Mouse (Mus musculus): ENCODE measurements around the gene Icmt.

The Icmt gene

DNA sequence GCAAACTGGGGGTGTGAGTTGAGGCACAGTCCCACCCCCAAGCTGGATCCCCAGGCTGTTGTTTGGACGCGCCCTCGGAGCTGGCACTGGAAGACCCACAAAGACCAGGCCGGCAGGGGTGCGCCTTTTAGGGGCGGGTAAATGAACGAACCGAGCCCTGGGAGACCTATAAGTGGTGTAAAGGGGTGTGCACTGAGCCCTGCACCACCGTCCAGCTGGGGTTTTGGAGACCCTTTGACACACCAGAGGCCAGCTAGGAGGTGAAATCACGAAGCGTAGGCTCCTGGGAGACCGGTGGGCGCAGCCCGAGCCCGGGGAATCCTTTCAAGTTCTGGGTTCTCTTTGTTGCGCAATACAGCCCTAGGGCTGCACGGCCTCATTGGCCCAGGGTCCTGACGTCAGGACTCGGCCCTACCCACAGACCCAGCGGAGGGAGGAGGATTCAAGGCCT is 22.3 kb upstream of the Icmt start:
- DNase-seq (ENCODE audit: low spot score in 2 of 2), result no peak

DNA sequence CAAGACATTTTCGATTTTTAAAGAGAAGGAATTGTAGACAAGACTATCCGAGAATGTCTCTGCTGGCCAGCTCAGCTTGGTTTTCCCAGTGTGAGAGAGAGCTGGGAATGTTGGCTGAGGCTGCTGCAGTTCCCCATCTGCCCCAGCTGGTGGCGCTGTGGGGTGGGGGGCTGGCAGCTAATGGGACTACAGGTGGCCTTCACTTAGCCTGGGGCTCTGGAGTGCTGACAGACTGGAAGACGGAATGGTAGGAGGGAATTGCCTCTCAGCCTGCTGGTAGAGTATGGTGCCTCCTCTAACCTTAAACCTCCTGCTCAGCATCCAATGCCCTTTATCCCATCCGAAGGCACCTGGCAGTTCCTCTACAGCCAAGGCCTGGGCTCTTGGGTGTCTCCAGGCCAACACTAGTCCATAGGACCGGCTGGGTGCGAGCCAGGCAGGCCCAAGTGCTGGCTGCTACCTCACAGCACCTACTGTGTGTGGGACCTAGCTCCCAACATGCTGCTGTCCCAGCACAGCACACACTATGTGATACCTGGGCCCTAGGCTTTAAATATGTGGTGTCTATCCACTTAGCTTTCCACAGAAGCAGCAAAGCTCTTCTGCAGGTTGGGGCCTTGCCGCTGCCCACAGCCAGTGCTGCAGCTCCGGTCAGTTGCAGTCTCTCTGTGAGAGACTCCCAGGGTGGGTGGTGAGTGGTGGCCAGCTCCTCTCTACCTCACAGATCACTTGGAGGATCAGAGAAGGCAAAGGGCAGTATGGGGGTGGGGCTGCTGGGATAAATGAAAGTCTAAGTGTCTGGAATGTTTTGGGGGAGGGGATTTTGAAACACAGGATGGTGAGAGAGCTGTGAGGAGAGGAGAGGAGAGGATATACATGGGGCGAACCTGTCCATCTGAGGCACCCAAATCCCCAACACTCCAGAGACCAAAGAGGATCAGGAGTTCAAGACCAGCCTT is 20.4 kb upstream of the Icmt start:
- DNase-seq (ENCODE audit: low spot score in 2 of 2), result no peak

DNA sequence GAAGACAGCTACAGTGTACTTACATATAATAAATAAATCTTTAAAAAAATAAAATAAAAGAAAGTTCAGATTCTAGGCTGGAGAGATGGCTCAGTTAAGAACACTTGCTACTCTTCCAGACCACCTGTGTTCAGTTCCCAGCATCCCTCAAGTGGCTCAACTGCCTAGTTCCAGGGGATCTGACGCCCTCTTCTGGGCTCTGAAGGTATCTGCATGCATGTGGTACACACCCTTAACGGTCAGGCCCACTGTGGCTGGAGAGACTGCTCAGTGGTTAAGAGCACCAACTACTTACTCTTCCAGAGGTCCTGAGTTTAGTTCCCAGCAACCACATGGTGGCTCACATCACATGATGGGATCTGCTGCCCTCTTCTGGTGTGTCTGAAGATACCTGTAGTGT is 19.1 kb upstream of the Icmt start:
- DNase-seq (ENCODE audit: low spot score in 2 of 2), result no peak

DNA sequence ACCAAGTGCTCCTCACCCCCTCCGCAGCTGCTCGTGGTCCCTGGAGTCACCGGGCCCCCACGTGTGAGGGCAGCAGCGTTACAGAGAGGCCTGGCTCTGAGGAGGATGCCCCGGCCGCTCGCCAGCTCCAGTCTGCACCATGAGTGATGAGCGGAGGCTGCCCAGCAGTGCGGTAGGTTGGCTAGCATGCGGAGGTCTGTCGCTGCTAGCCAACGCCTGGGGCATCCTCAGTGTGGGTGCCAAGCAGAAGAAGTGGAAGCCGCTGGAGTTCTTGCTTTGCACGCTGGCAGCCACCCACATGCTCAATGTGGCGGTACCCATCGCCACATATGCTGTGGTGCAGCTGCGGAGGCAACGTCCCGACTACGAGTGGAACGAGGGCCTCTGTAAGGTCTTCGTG is 18.0 kb upstream of the Icmt start:
- DNase-seq (ENCODE audit: low spot score in 2 of 2), result no peak

DNA sequence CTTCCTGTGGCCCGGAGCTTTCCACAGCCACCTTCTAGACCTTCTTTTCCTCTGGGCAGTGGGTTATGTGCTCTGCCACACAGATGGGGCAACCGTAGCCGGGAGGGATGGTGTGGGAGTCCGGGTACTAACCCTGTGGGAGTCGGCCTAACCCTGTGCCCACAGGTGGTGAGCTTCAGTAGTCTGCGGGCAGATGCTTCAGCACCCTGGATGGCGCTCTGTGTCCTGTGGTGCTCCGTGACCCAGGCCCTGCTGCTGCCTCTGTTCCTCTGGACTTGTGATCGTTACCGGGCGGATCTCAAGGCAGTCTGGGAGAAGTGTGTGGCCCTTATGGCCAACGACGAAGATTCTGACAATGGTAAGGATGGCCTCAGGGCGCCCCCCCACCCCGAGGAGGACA is 15.4 kb upstream of the Icmt start:
- no peak for DNase-seq (ENCODE audit: low spot score in 2 of 2)

DNA sequence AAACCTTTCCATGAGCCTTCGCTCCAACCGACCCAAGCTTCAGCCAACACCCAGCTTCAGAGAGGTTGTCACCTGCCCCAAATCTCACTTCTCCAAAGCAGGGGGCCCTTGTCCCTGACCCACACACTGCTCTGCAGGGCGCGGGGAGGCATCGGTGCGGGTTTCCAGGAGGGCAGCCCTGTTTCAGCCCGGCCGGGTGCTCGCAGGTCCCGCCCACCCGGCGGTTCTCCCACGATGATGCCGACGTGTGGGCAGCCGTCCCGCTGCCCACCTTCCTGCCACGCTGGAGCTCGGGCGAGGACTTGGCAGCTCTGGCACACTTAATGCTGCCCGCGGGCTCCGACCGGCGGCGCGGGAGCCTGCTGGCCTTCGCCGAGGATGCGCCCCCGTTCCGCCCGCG is 14.3 kb upstream of the Icmt start:
- no peak for DNase-seq (ENCODE audit: low spot score in 2 of 2)

DNA sequence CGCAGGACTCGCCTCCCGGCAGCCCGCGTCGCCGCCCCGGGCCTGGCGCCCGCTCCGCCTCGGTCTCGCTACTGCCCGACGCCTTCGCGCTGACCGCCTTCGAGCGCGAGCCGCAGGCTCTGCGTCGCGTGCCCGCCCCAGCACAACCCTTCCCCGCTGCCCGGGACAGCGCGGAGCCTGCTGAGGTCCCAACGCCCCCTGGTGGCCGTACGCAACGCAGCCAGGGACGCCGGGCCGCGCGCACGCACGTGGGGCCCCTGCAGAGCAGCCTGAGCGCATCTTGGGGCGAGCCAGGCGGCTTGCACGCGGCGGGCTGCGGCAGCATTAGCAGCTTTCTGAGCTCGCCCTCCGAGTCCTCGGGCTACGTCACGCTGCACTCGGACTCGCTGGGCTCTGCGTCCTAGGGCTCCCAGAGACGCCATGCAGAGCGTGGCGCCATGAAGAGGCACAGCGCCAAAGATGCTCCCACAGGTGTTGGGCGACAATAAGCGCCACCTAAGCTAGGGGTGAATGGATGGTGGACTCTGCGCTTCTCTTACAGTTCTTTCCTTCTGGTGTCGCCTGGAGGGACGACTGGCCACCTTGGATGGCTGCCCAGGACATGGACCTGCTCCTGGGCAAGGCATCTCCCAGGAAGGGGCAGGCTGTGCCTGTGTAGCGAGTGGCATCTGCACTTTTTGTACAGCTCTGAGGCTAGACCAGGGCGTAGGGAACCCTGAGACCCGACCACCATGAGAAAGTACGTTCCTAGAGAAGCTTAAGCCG is 13.7 kb upstream of the Icmt start:
- DNase-seq (ENCODE audit: low spot score in 2 of 2), result peak; percentile 60 to 75

DNA sequence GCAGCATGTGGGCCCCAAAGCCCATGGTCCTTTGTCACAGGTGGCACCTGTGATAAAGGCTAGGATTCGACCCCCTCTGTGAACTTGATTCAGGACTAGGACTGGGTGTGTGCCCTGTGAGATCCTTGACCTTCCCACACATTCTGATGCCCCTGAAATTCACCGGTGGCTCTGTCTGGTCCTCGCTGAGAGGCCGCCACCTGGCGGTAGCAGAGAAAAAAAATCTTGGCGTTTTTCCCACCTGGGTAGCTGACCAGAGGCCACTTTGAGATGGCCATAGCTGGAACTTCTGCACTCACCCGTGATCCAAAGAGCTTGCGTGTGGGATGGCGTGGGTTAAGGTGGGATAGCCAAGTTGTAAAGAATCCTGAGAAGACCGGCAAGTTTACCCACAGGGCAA is 11.5 kb upstream of the Icmt start:
- peak in 1 of 2 experiments; percentile 25 for DNase-seq (ENCODE audit: low spot score in 2 of 2)

DNA sequence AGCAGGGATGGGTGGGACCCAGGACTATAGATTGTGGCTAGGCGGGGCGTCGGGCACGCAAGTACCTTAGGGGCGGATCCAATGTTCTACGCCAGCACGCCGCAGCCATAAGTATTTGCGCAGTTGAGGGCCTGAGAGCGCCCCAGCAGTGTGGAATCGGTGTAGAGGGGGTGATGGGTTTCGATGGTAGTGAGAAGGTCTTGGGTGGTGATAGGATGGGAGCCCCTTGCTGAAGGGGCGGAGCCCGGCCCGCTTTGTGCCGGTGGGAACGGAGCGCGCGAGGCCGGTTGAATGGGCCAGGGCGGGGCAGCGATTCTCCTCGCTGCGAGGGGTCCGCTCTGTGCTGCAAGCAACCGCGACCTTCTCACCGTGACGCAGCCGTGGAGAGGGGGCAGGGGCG is 10.8 kb upstream of the Icmt start:
- no peak for DNase-seq (ENCODE audit: low spot score in 2 of 2)

DNA sequence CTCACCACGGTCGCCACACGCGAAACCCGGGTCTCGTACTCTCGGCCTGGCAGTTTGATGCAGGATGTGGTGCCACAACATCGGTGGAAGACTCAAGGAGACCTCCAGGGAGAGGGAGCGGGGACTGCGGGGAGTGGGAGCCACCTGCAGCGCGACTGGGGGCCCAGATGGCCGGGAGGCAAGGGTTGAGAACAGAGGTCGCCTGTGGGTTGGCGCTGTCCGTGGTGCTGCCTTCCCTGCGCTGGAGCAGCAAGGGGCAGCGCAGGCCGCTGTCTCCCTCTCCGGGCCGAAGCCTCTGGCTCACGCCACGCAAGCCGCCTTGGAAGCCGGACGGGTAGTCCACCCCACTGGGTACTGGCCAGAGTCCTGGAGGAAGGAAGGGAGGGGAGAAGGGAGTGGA is 10.1 kb upstream of the Icmt start:
- peak; percentile 25 to 55 for DNase-seq (ENCODE audit: low spot score in 2 of 2)

DNA sequence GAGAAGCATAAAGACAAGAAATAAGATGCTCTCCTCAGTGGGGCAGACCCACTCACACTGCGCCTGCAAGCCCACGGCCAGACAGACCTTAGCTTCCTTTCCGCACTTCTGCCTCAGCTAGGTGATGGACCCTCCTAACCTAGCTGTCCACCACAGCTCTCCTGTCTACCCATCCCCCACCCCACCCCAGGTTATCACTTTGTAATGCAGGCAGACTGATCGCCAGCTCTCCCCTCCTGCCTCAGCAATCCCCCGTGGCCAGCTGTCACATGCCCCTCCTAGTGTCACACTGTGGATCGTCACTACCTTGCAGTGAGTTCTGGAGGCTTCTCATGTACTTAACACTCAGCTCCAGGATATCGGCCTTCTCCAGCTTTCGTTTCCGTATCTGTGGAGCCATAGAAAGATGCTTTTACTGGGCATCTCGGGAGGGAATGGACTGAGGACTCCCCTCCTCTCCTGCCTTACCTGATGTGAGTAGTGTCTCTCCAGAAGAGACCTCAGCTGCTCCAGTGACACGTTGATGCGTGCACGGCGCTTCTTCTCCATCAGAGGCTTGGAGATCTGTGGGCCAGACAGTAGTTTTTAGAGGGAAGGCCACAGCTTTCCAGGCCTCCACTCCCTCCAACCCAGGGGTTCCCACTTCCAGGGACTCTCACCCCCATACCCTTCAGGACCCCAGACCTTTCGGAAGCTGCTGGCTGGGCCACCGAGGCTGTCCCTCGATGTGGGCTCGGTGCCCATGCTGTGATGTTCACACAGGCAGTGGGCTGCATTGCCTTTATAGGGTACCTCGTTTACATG is 9.5 kb upstream of the Icmt start:
- no peak for DNase-seq (ENCODE audit: low spot score in 2 of 2)

DNA sequence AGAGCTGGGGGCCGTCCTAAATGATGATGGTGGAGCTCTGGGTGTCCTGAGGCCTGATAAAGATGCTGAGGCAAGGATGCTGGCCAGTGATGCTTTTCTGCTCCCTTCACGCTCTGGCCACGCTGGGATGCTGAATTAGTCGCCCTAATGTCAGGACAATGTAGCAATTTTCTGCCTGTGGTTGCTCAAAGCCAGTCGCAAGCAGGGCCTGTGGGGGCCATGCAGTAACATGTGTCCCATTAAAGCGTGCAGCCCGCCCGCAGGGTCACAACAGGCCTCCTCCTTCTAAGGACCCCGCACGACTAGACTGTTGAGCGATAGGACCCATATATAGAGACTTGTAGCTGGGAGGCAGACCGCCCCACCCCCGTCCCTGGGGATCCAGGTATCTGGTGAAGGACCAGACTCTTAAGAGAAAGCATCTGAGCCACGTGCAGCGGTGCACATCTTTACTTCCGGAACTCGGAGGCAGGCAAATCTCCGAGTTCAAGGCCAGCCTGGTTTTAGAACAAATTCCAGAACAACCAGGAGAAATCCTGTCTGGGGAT is 8.6 kb upstream of the Icmt start:
- no peak for DNase-seq (ENCODE audit: low spot score in 2 of 2)

DNA sequence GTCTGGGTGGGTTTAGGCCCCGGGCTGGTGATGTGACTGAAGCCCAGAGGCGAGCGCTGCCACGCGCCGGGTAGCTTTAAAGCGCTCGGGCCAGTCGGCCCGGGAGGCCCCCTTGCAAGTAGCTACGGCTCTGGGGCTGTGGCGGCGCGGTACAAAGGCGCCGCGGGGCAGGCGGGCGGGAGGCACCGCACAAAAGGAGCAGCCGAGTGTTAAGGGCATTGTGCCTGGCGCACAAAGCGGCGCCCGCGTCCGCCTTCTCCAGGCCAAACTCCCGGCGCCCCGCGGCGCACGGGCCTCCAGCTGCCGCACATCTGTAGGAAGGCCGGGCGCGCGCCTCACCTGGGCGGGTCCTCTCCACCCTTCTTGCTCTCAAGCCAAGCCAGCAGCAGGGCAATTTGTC is 6.6 kb upstream of the Icmt start:
- no peak for DNase-seq (ENCODE audit: low spot score in 2 of 2)

DNA sequence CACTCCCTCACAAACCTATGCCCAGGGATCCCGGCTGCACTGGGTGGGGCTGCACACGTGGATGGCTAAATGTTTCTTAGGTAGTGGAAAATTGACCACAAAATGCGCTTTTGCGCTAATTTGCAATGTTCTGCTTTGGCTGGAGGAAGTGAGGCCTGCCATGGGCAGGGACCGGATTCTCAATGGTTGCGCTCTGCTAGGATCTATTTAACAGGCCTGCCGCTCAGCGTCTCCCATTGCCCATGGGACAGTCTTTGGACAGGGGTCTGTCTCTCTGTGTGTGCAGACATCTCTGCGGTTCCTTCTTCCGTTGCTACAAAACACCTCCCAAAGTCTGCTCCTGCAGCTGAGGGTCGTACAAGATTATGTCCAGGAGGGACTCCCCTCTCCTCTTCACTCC is 6.0 kb upstream of the Icmt start:
- DNase-seq (ENCODE audit: low spot score in 2 of 2), result no peak

DNA sequence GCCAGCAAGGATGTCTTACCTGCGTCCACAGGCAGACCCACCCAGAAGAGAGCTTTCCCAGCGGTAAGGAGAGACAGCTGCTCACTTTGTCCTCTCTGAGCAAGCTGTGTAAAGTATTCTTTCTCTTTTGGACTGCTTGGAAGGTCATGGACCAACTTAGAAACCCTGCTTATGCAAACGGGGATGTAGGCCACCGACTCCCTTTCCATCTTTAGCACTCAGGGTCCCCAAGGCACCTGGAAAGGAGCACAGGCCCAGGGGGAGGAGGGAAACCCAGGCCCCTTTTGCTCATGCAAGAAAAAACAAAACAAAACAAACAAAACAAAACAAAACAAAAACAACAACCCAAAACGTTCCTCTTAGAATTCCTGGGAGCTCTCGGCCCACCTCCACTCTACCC is 5.5 kb upstream of the Icmt start, which contains the start of gene Hes3:
TSS of gene Hes3 (minus strand) at position 101 of the 400 bp plus-strand sequence.
- no peak for DNase-seq (ENCODE audit: low spot score in 2 of 2)

DNA sequence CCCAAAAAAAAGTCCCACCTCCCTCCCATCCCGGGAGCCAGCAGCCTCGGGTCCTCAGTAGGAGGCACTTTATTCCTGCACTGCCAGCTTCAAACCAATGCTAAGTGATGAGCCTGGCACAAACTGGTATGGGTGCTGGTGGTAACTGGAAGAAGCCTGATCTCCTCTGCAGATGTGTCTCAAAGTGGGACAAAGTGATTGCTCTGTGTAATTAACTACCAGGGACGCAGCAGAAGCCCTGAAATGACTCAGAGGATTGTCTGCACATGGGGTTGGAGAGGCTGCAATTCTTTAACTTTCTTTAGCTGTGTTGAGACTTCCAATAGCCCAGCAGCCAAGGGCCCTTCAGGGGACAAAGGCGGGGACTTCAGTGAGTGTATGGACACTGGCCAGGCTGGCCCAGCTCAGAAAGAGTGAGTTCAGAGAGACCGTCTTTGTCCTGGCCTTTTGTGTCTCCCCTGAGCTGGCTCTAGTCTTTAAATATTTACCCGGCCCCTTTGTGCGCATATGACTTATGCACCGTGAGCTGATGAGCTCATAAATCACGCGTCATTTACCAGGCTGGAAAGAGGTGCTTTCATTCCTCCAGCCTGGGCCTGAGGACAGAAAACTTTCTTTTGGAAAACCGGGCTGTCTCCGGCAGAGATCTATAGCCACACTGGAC is 4.8 kb upstream of the Icmt start:
- DNase-seq (ENCODE audit: low spot score in 2 of 2), result no peak

DNA sequence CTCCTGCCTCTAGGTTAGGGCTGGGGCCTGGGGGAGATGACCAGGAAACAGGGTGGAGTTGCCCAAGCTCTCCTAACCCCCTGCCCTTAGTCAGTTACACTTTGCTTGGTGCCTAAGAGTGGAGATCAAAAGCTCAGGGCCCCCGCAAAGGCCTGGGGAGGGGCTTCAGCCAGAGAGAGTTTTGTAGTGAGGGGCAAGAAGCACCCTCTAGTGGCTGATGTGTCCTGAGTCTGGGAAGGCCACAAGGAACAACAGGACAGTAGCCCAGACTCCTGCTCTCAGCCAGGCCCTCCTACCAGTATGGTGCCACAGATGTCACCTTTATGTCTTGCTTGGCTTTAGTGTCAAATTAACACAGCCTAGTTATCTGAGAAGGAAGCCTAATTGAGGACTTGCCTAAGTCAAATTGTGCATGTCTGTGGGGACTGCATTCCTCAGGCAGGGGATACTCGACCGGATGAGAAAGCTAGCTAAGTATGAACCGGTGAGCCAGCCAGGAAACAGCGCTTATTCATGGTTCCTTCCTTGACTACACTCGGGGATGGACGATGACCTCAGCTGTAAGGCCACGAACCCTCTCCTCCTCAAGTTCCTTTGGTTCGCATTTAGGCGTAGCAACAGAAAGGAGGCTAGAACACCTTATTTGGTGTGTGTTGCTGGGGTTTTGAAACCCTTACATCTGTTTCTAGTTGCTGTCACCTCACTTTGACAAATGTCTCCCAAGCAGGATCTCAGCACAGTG is 2.7 kb upstream of the Icmt start:
- DNase-seq (ENCODE audit: low spot score in 2 of 2), result no peak

DNA sequence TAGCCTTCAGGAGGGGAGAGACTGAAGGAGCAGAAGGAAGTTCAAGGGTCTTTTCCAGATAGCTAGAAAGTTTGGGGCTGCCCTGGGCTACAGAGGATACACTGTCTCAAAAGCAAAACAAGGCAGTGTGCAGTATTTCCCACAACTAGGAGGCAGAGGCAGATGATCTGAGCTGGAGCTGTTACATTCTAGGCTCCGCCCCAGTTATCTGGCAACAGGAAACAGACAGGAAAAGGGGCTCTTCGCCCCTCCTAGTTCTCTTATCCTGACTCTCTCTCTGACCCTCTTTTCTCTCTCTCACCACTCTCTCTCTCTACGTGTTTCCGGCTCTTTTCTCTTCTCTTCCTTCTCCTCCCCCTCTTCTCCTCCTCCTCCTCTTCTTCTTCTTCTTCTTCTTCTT is 1.1 kb upstream of the Icmt start:
- DNase-seq (ENCODE audit: low spot score in 2 of 2), result no peak

DNA sequence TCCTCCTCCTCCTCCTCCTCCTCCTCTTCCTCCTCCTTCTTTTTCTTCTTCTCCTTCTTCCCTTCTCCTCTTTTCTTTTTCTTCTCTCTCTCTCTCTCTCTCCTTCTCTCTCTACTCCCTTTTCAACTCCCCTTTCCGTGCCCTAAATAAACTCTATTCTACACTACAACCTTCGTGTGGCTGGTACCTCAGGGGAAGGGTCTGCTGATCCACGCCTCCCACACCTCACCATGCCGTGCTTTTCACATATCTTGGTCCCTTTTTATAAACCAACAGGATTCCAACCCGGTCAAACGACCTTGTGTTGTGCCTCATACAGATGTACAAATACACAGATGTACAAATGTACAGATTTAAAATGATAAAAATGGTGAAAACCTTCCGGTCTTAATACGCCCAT is 656 bp upstream of the Icmt start:
- no peak for DNase-seq (ENCODE audit: low spot score in 2 of 2)

DNA sequence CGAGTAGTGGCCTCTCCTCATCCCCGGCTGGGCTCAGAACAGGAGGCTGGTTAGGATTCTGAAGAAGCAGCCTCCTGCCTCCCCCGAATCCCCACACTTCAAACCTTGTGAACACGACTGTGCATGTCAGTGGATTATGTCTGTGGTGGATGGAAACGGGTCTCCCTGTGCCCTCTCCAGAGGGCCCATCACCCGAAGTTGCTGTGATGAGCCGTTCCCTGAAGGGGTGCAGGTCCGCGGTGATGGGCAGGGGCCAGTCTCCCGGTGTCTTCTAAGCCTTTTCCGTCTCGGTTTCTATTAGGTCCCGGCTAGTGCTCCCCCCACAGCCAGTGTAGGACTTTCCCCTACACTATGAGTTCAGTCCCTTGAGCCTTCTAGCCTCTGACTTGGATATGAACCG is 1.8 kb downstream of the Icmt start:
- no peak for DNase-seq (ENCODE audit: low spot score in 2 of 2)

DNA sequence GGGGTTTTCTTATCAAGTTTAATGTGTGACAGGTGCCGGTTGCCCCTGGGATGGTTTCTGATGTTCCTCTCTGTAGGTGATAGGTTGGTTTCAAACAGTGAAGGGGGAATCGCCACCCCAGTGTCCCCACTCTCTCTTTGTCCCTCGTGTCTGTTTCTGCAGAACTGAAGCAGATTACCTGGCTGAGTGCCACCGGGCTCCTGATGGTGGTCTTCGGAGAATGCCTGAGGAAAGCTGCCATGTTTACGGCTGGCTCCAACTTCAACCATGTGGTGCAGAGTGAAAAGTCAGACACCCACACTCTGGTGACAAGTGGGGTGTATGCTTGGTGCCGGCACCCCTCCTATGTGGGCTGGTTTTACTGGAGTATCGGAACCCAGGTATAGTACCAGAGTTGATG is 3.3 kb downstream of the Icmt start:
- DNase-seq (ENCODE audit: low spot score in 2 of 2), result no peak
